Mouse (Mus musculus) ES-E14 (cell line): ENCODE measurements around the gene Leng9. TPM values are rescaled to one million over a fixed set of nuclear protein-coding genes. Genes with fewer than 3 reads are reported as not detected.
A peak's percentile ranks its signal among the peaks of the same experiment; 100 is the strongest.

Experiments
- DNase-seq: peaks from one replicate; pipeline ENCODE4 v3.0.0-alpha.2; 2013; ENCODE audit warnings: low read depth, low spot score
- H3K27ac ChIP-seq: 2 replicates; pipeline ENCODE4 v1.5.1; 2012; ENCODE audit warnings: low read depth, mild to moderate bottlenecking, low read length, moderate library complexity, mixed read lengths; ENCODE audit not compliant: poor library complexity, insufficient read depth, severe bottlenecking
- H3K36me3 ChIP-seq: 2 replicates; pipeline ENCODE4 v1.6.1; 2012; ENCODE audit warnings: mild to moderate bottlenecking, low read length, moderate library complexity, mixed read lengths; ENCODE audit not compliant: control insufficient read depth, poor library complexity, insufficient read depth, severe bottlenecking
- H3K4me1 ChIP-seq, 2 experiments: fragments of 150-350 bp in 1 of 2; sonication (generic) in 1 of 2; 2 replicates each; pipeline ENCODE4 v1.6.1; 2012; ENCODE audit warnings: low read length in 2 of 2, mild to moderate bottlenecking in 1 of 2, mixed read lengths in 1 of 2; ENCODE audit not compliant: control insufficient read depth in 2 of 2, insufficient read depth in 2 of 2, poor library complexity in 1 of 2
- H3K4me3 ChIP-seq, 2 experiments: fragments of 150-350 bp in 1 of 2; sonication (generic) in 1 of 2; 2 replicates each; pipeline ENCODE4 v1.5.1; 2012; ENCODE audit warnings: low read length in 2 of 2, low read depth in 1 of 2, mild to moderate bottlenecking in 1 of 2, mixed read lengths in 1 of 2; ENCODE audit not compliant: insufficient read depth in 1 of 2, poor library complexity in 1 of 2, severe bottlenecking in 1 of 2
- H3K9ac ChIP-seq: 2 replicates; pipeline ENCODE4 v1.6.1; 2012; ENCODE audit warnings: low read depth, mild to moderate bottlenecking, low read length, mixed read lengths; ENCODE audit not compliant: poor library complexity, insufficient read depth, severe bottlenecking
- H3K9me3 ChIP-seq: fragments of 150-350 bp; sonication (generic); 2 replicates; pipeline ENCODE4 v1.6.1; 2012; ENCODE audit warnings: low read depth, mild to moderate bottlenecking, low read length; ENCODE audit not compliant: control insufficient read depth, insufficient read depth
- CHD2 ChIP-seq: IDR thresholded peaks from 2 replicates; pipeline ENCODE4 v1.6.1; 2014; ENCODE audit warnings: mild to moderate bottlenecking, low read depth, low read length, inconsistent platforms
- HCFC1 ChIP-seq: IDR thresholded peaks from 2 replicates; pipeline ENCODE4 v1.6.1; 2012; ENCODE audit warnings: low read length, inconsistent platforms, borderline replicate concordance; ENCODE audit not compliant: insufficient read depth
- MAFK ChIP-seq: IDR thresholded peaks from 2 replicates; pipeline ENCODE4 v1.6.1; 2014; ENCODE audit warnings: mild to moderate bottlenecking, low read depth, low read length, inconsistent platforms; ENCODE audit not compliant: insufficient read depth
- ZC3H11A ChIP-seq: IDR thresholded peaks from 2 replicates; pipeline ENCODE4 v1.6.1; 2012; ENCODE audit warnings: low read depth, mild to moderate bottlenecking, inconsistent platforms, low read length, borderline replicate concordance
- ZNF384 ChIP-seq: IDR thresholded peaks from 2 replicates; pipeline ENCODE4 v1.6.1; 2012; ENCODE audit warnings: low read depth, low read length, inconsistent platforms
- in situ Hi-C, 2 experiments: fragments of 600-800 bp; cut with MboI; formaldehyde crosslinking; loops; one replicate each; pipeline ENCODE4 v1.15.1; 2025; ENCODE audit warnings: low sequenced_read_pairs in 2 of 2, inconsistent platforms in 1 of 2; ENCODE audit not compliant: unreplicated experiment in 2 of 2
- total RNA-seq: library from RNA; depleted of rRNA; stranded (reverse); fragments of 300-350 nt; gene quantifications from 2 replicates; pipeline ENCODE4 v1.2.3, GENCODE M21; 2012

The Leng9 gene
- total RNA-seq, 1 experiment, result 1.0 TPM

DNA sequence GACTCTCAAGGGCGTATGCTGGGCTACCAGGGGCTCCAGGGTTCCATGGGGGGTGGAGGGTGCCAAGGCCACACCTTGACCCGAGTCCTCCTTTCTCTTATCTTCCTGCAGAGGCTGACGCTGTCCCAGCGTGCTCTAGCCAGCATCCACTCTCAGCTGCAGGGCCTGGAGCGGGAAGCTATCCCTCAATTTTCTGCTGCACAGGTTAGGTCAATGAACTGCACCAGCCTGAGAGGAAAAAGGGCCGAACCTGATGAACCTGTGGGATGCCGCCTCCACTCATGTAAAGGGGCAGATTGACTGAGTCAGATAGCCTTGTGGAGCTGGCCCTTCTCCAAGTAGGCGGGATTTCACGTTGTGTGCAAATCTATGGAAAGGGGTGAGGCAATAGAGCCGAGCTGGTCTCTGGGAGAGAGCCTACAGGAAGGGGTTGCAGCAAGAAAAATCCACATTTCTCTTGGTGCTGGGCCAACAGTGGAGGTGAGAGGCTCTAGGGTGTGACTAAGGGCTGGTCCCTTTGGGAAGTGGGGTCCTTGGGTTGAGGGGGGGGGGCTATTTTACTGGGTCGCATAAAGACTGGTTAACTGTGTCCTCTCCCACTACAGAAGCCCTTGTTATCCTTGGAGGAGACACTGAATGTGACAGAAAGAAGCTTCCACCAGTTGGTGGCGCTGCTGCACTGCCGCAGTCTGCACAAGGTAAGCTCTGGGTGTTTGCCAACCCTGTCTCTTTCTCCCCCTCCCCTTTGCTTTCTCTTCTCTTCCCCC is 19.3 kb downstream of the Leng9 start:
- Histone ChIP-seq H3K4me3 (no peak overlapping the region), H3K27ac (no peak overlapping the region), H3K36me3 (peaks cover 19% of the 10 kb centered on the region; the same call in 1 of the 2 replicates)

GRCm38 (mm10) chr7:4128860-4129259 is 21.3 kb downstream of the Leng9 start:
- in situ Hi-C loops, result loop anchor here in 1 of 2 experiments (25.0 kb wide), 1 partner anchor 308 kb away; the partner anchor contains the start of gene Rdh13
- H3K9ac ChIP-seq, result no peak overlapping the region

More for the DNA sequence above, 19.3 kb downstream of the Leng9 start:
- in situ Hi-C loops, result loop anchor here in 1 of 2 experiments (25.0 kb wide), 1 partner anchor 306 kb away; the partner anchor contains the start of gene Rdh13
- TF ChIP-seq ZC3H11A (peak; percentile 77; the same call in 1 of the 2 replicates), ZNF384 (no peak)
- DNase-seq, result no peak
- Histone ChIP-seq H3K9me3 (no peaks in the 10 kb centered on the region), H3K4me1 (peaks cover 5 to 11% of the 10 kb centered on the region in 2 experiments; a peak in 3 of 4 replicates), H3K9ac (no peak overlapping the region)

GRCm38 (mm10) chr7:4127894-4128293 is 22.3 kb downstream of the Leng9 start:
- DNase-seq, result no peak
- no peak overlapping the region for H3K27ac ChIP-seq
- no peaks in the 10 kb centered on the region for H3K9me3 ChIP-seq
- in situ Hi-C loops, result loop anchor here in 1 of 2 experiments (25.0 kb wide), 1 partner anchor 309 kb away; the partner anchor contains the start of gene Rdh13
- TF ChIP-seq CHD2, result no peak
- no peak for TF ChIP-seq HCFC1
- TF ChIP-seq ZC3H11A, result no peak
- no peak for TF ChIP-seq ZNF384
- no peak for TF ChIP-seq MAFK
- no peak overlapping the region for H3K9ac ChIP-seq
- H3K4me3 ChIP-seq, result no peak overlapping the region
- H3K4me1 ChIP-seq, result peaks cover 7 to 26% of the 10 kb centered on the region in 2 experiments; a peak in 3 of 4 replicates
- H3K36me3 ChIP-seq, result peaks cover 7% of the 10 kb centered on the region; the same call in 1 of the 2 replicates

More at GRCm38 (mm10) chr7:4128860-4129259, 21.3 kb downstream of the Leng9 start:
- Histone ChIP-seq H3K9me3 (no peaks in the 10 kb centered on the region), H3K36me3 (peaks cover 14% of the 10 kb centered on the region; the same call in 1 of the 2 replicates), H3K4me3 (no peak overlapping the region), H3K27ac (no peak overlapping the region), H3K4me1 (peaks cover 7 to 17% of the 10 kb centered on the region in 2 experiments; a peak in 3 of 4 replicates)
- TF ChIP-seq ZC3H11A (no peak), MAFK (no peak), CHD2 (no peak), ZNF384 (no peak), HCFC1 (no peak)
- DNase-seq, result no peak

DNA sequence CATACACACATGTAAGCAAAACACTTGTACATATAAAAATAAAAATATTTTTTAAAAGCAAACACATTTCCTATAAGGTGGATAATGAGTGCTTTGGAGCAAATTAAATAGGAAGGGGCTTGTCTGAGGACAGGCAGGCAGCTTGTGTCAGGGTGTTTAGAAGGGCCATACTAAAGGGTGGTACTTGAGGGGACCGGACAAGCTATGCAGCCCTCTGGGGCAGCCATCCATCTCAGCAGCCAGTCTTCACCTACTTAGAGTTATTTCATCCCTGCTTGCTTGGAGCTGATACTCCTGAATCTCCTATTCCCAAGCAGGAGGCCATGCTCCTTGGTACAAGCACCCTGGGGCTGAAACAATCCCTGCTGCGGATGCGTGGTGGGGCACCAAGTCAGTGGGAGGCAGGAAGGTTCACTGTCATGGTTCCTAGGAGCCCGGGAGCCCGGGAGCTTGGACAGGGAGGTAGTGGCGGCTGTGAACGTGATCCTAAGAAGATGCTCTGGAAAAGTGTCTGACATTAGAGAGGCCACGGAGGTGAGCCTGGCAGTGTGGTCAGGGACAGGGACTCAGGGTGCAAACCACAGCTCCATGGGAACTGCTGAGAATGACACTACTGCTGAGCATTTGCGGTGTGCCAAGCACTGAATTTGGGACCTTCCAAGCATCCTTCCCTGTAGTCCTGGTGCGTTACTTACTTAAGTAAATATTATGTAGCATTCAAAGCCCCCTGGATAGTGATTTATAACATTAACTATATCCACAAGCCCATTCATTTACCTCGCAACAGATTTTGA is 23.0 kb downstream of the Leng9 start:
- H3K4me3 ChIP-seq, result no peak overlapping the region
- H3K9ac ChIP-seq, result peak overlapping the region; percentile 31; the same call in 1 of the 2 replicates
- in situ Hi-C loops, result loop anchor here in 1 of 2 experiments (25.0 kb wide), 1 partner anchor 310 kb away; the partner anchor contains the start of gene Rdh13

More for the DNA sequence above, 23.0 kb downstream of the Leng9 start:
- H3K9me3 ChIP-seq, result no peaks in the 10 kb centered on the region
- no peak for DNase-seq
- H3K36me3 ChIP-seq, result peaks cover 2% of the 10 kb centered on the region; the same call in 1 of the 2 replicates
- TF ChIP-seq MAFK (no peak), ZNF384 (no peak)
- peaks cover 7 to 32% of the 10 kb centered on the region in 2 experiments; a peak in 3 of 4 replicates for H3K4me1 ChIP-seq
- H3K27ac ChIP-seq, result no peak overlapping the region; the same call in 1 of the 2 replicates
